Mouse (Mus musculus): ENCODE data around the gene Taar7f.
"Not testable (repeated sequence)": the region's sequence is repeated elsewhere in the genome, so short reads cannot be mapped to it uniquely, and the experiment has no call there.

The Taar7f gene

GRCm38 (mm10) chr10:24049210-24049609, at the start of gene Taar7f:
Gene Taar7f, plus strand, starts transcription at chr10:24049510.
- DNase-seq (ENCODE audit: low spot score in 2 of 2), result no peak

- DNase-seq (ENCODE audit: low spot score in 2 of 2), result no peak
Observed at GRCm38 (mm10) chr10:23999639-24000038, 49.7 kb upstream of the Taar7f start, which contains the start of gene Taar7b. Gene Taar7b, plus strand, starts transcription at chr10:23999939.

DNA sequence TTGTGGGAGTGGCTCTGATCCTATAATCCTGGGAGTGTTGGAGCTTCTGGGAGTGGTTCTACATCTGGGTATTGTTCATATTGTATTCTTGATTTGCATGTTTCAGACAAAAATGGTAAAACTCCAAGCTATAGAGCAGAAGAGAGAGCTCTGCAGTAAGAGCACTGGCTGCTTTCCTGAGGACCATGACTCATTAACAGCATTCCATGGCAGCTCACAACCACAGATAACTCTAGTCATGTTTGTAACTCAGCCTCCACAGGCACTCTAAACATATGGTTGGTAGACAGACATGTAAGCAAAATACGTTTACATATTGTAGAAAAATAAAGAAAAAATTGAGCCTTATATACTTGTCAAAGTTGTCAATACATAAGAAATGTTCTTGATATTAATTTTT, 42.9 kb upstream of the Taar7f start:
- no peak for DNase-seq (ENCODE audit: low spot score in 2 of 2)

GRCm38 (mm10) chr10:24007034-24007433, 42.3 kb upstream of the Taar7f start:
- DNase-seq (ENCODE audit: low spot score in 2 of 2), result no peak

GRCm38 (mm10) chr10:24008143-24008542, 41.2 kb upstream of the Taar7f start:
- no peak for DNase-seq (ENCODE audit: low spot score in 2 of 2)

- DNase-seq (ENCODE audit: low spot score in 2 of 2), result no peak
Observed at GRCm38 (mm10) chr10:24026922-24027321, 22.4 kb upstream of the Taar7f start, which contains the start of gene Taar7d. Gene Taar7d, plus strand, starts transcription at chr10:24027222.

DNA sequence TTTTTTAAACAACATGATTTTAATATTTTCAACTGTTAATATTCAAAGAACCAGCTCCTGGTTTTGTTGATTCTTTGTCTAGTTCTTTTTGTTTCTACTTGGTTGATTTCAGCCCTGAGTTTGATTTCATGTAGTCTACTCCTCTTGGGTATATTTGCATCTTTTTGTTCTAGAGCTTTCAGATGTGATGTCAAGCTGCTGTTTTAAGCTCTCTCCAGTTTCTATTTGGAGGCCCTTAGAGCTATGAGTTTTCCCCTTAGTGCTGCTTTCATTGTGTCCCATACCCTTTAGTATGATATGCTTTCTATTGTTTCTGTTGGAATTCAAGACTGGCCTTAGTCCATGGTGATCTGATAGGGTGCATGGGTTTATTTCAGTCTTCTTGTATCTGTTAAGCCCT, 18.0 kb upstream of the Taar7f start:
- DNase-seq (ENCODE audit: low spot score in 2 of 2), result no peak

DNA sequence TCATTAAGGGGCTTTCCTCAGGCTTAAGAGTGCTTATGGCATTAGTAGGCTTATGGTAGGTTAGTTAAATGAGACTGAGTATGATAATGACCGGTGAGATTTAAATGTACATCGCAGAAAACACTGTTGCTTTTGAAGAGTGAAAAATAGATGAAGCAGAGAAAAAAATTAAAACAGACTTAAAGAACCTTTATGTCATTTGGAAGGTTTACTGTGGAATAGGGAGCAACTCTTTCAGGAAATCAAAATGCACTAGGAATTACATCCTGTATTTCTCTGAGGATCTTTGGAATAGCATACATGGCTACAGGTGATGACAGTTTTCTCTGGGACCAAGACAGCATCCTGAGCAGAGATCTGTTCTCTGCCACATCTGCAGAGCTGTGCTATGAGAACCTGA, 12.0 kb upstream of the Taar7f start, which contains the start of gene Taar7e:
Taar7e (plus strand) TSS at position 301 of the 400 bp plus-strand sequence.
- DNase-seq (ENCODE audit: low spot score in 2 of 2), result no peak

- no peak for DNase-seq (ENCODE audit: low spot score in 2 of 2)
Observed at GRCm38 (mm10) chr10:24040120-24040869, 9.0 kb upstream of the Taar7f start.

DNA sequence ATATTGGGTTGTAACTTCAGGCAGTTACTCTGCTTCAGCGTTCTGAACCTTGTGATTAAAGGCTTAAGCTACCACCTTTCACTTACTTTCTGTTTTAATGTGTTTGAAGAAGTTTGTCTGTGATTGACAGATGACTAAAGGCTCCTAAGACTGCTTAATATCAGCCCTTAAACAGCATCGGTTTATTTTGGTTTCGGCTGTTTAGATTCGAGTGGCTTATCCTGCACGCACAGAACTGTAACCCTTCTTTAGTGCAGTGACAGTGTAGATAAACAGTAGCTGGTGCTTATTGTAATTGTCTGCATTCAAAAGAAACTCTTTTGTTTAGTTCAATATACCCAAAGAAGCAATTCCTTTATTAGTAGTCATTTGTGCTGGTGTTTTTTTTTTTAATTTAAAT, 2.7 kb downstream of the Taar7f start:
- DNase-seq (ENCODE audit: low spot score in 2 of 2), result no peak

GRCm38 (mm10) chr10:24058986-24059385, 9.7 kb downstream of the Taar7f start:
- no peak for DNase-seq (ENCODE audit: low spot score in 2 of 2)

DNA sequence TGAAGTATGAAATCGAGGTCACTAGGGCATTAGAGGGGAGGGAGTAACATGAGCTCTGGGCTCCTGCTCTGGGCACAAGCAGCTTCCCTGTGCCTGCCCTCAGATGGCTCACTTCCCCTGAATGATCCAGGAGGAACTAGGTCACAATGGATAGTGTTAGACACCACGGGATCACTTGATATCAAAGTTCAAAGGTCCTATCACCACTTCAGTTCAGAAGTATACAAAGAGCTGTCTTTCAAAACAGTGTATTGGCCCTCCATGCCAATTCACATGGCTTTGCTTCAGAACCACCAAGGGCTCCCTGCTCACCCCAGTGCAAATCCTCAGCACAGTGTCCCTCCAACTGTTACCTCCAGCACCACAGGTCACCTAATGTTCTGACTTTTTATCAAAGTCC, 25.4 kb downstream of the Taar7f start:
- DNase-seq (ENCODE audit: low spot score in 2 of 2), result not testable (repeated sequence)

DNA sequence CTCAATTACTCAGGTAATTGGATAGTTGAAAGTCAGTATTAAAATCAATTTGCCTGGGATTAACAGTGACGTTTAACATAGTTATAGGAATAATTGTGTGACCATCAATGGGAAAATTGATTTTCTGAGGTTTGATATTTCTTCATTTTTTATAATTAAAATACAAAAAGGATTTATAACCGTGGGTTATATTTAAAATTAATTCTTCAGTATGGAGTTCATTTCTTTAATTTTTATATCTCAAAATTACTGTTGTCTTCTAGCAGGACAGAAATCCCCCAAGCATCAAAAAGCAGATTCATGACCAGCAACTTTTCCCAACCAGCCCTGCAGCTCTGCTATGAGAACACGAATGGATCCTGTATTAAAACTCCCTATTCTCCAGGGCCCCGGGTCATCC, 26.9 kb downstream of the Taar7f start, which contains the start of gene Taar8a:
Taar8a (plus strand) TSS at position 301 of the 400 bp plus-strand sequence.
- DNase-seq (ENCODE audit: low spot score in 2 of 2), result not testable (repeated sequence)

DNA sequence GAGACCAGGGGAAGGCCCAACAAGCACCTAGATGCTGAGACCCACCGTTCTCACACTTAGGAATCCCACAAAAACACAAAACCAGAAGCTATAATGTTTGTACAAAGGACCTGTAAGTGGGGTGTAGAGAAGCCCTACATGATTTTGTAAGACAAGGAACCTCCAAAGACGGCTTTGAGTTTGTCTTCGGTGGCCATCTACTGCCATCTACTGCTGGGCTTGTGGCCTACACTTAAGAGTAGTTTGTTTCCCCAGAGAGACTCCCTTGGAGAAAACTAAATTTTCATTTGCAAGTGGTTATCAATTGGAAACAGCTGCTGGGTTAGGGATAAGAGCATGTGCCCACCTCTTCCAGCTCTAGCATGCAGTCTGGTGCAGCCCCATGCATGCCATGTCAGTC, 30.9 kb downstream of the Taar7f start:
- DNase-seq (ENCODE audit: low spot score in 2 of 2), result peak in 1 of 2 experiments; percentile 19

DNA sequence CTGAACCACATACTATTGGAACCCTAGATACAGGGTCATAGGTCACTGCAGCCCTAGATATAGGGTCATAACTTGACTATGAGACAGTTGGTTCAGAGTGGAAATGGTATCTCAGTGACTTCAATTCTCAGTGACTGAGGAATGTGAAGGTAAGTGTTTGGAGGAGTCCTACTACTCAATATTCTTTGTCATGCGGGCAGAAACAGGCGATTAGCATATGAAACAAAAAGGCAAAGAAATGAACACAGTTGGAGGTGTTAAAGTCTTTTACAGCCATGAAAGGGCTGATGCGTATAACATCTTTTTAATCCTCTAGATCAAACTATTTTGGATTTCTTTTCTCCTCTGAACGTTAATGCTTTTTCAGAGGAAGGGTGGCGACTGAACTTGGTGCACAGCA, 36.6 kb downstream of the Taar7f start:
- DNase-seq (ENCODE audit: low spot score in 2 of 2), result no peak

DNA sequence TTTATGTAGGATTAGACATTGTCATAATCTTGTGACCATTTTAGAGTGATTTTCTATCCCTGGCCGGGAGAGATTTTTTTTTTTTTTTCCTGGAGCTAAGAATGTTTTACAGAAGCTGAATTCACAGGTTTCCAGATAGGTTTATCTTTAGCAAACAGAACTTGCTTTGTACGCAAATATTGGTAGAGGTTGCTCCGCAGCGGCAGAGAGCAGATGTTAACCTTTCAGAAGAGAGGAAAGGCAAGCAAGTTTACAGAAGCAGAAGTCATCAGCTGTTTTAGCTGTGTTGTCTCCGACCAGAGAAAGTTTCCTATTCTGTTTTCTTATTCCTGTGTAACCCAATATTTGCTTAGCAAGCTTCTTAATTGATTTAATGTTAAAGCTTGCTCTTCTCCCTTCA, 37.2 kb downstream of the Taar7f start:
- DNase-seq (ENCODE audit: low spot score in 2 of 2), result no peak

DNA sequence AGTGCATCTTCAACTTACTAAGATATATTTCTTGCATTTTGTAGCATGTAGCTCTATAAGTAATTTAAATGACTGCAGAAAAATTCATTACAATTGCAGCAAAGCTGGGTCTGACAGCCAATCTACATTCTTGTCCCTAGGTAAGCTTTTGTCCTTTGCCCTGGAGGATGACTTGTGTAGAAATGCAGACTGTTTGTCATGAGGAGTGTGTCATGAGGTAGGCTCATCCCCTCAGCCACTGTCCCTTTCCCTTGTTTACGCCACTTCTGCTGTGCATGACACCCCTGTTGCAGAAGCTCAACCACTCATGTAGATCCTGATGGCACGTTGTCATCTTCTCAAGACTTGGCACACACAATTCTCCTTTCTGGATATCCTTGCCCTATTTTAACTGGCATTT, 37.9 kb downstream of the Taar7f start:
- DNase-seq (ENCODE audit: low spot score in 2 of 2), result no peak

DNA sequence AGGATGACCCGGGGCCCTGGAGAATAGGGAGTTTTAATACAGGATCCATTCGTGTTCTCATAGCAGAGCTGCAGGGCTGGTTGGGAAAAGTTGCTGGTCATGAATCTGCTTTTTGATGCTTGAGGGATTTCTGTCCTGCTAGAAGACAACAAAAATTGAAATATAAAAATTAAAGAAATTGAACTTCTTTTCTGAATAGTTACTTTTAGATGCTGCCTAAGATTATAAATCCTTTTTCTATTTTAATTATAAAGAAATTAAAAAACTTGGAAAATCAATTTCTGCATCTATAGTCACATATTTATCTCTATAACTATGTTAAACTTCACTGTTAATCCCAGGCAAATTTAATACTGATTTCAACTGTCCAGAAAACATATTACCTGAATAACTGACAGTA, 42.9 kb downstream of the Taar7f start, which contains the start of gene Taar8b:
Taar8b (minus strand) TSS at position 101 of the 400 bp plus-strand sequence.
- no peak for DNase-seq (ENCODE audit: low spot score in 2 of 2)

DNA sequence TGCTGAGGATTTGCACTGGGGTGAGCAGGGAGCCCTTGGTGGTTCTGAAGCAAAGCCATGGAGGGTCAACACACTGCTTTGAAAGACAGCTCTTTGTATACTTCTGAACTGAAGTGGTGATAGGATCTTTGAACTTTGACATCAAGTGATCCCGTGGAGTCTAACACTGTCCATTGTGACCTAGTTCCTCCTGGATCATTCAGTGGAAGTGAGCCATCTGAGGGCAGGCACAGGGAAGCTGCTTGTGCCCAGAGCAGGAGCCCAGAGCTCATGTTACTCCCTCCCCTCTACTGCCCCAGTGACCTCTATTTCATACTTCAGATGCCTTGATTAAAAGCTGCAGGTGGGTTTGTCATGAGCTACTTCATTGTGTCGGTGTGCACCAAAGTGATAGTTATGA, 47.7 kb downstream of the Taar7f start:
- DNase-seq (ENCODE audit: low spot score in 2 of 2), result not testable (repeated sequence)
